In genomic region chr19:24546153-24546552, GRCm38 (mm10) we compare ENCODE assay signal across 30 mouse cellular contexts. TPM values are rescaled to one million over a fixed set of nuclear protein-coding genes. Genes with fewer than 3 reads are reported as not detected.
DNase-seq lines count a peak whose midpoint lies in the region; ATAC-seq and TF ChIP-seq lines count a peak whose summit lies in the region.
"Had no signal": no experiment of that assay in that cellular context is flagged by ENCODE, and none has a peak within 500 bp of the region (broad histone marks: within the 10 kb centered on the region; RNA-seq: fewer than 3 reads in every experiment).

No protein-coding gene starts in this region.

- 0 out of 4 replicates have a peak overlapping the region, but pooled peaks of 1 of the 2 experiments have one; percentile 14 for H3K27ac ChIP-seq in heart, embryonic 14.5 days (replicated peaks in 1 of 2; ENCODE audit: control insufficient read depth in 1 of 2, insufficient read depth in 1 of 2, low read depth in 2 of 2, low read length in 2 of 2)
- no peak overlapping the region for H3K27ac ChIP-seq in embryonic facial prominence, embryonic 10.5 days (replicated peaks)
- H3K27ac ChIP-seq in liver, embryonic 14.5 days, result no peak overlapping the region
- H3K27ac ChIP-seq: embryonic facial prominence, embryonic 12.5 days; forebrain, embryonic 13.5 days; hindbrain, embryonic 12.5 days; limb, embryonic 10.5 days; limb, embryonic 15.5 days; midbrain, embryonic 13.5 days; neural tube, embryonic 13.5 days had no signal

- H3K27me3 ChIP-seq in heart, embryonic 14.5 days (ENCODE audit: control insufficient read depth, insufficient read depth, low read length), result no peaks in the 10 kb centered on the region
- H3K27me3 ChIP-seq in G1E (ENCODE audit: insufficient read depth, low read length), result no peaks in the 10 kb centered on the region
- H3K27me3 ChIP-seq in embryonic facial prominence, embryonic 10.5 days (replicated peaks; ENCODE audit: low read depth, poor library complexity, severe bottlenecking), result no peaks in the 10 kb centered on the region
- H3K27me3 ChIP-seq in liver, embryonic 14.5 days (ENCODE audit: control insufficient read depth, insufficient read depth, low read length), result no peaks in the 10 kb centered on the region
- H3K27me3 ChIP-seq: embryonic facial prominence, embryonic 12.5 days; forebrain, embryonic 13.5 days; heart, embryonic 12.5 days; hindbrain, embryonic 12.5 days; limb, embryonic 15.5 days; midbrain, embryonic 13.5 days; neural tube, embryonic 13.5 days had no signal

- ATAC-seq in heart, embryonic 14.5 days (ENCODE audit: insufficient number of reproducible peaks, insufficient read depth, low FRiP score, low read depth), result no peak
- peak; percentile 5; the same call in 1 of the 2 replicates for ATAC-seq in G1E (ENCODE audit: extremely low read depth, insufficient number of reproducible peaks, low FRiP score, poor library complexity, severe bottlenecking)
- ATAC-seq in liver, embryonic 14.5 days (ENCODE audit: insufficient read depth), result no peak
- ATAC-seq: forebrain, embryonic 13.5 days; intestine, postnatal 0 days; midbrain, embryonic 13.5 days had no signal

- WGBS in heart, embryonic 14.5 days, result 49% methylated on average over 10 of the region's 10 CpGs
- WGBS in embryonic facial prominence, embryonic 10.5 days, result 90% methylated on average over 10 of the region's 10 CpGs
- WGBS in liver, embryonic 14.5 days (ENCODE audit: insufficient replicate concordance), result 47% methylated on average over 10 of the region's 10 CpGs

- no peak for TF ChIP-seq CTCF in G1E (IDR thresholded peaks at IDR 0.05; ENCODE audit: low read depth, low read length)
- no peak for TF ChIP-seq CTCF in liver, embryonic 14.5 days (IDR thresholded peaks at IDR 0.05; ENCODE audit: low read depth)

- peaks cover 15 to 38% of the 10 kb centered on the region in 2 experiments for H3K4me1 ChIP-seq in heart, embryonic 14.5 days (ENCODE audit: control insufficient read depth in 2 of 2, insufficient read depth in 2 of 2, low read length in 2 of 2)
- H3K4me1 ChIP-seq in G1E (ENCODE audit: insufficient read depth, low read depth, low read length), result peaks cover 68% of the 10 kb centered on the region
- H3K4me1 ChIP-seq in embryonic facial prominence, embryonic 10.5 days, result no peaks in the 10 kb centered on the region
- H3K4me1 ChIP-seq in liver, embryonic 14.5 days (replicated peaks; ENCODE audit: control insufficient read depth in 2 of 2, insufficient read depth in 2 of 2, low read length in 1 of 2), result peaks cover 10 to 24% of the 10 kb centered on the region in 2 experiments; a peak in 3 of 4 replicates
- H3K4me1 ChIP-seq: embryonic facial prominence, embryonic 12.5 days; forebrain, embryonic 13.5 days; hindbrain, embryonic 12.5 days; limb, embryonic 10.5 days; limb, embryonic 15.5 days; neural tube, embryonic 13.5 days had no signal

- no peak for DNase-seq in heart, postnatal 25 days (ENCODE audit: low spot score)
- DNase-seq in G1E (ENCODE audit: low spot score), result no peak
- DNase-seq in embryonic facial prominence, embryonic 10.5 days (ENCODE audit: low spot score), result peak; percentile 5
- no peak for DNase-seq in liver, embryonic 14.5 days (ENCODE audit: low read depth in 3 of 3, low spot score in 3 of 3)
- DNase-seq in gastrocnemius, postnatal 36 days, result no peak
- no peak for DNase-seq in ovary, adult 18-20 months (ENCODE audit: low spot score)
- DNase-seq: adrenal gland, postnatal 25 days; cerebellum, adult 2 months; cerebellum, postnatal 36 days; gastrocnemius, postnatal 10 days; heart, adult 11 months; heart, postnatal 36 days; kidney, adult 9 months; kidney, postnatal 10 days; layer of hippocampus, adult 9-11 months; lung, embryonic 14.5 days; lung, postnatal 14 days; retina, postnatal 1 day; right cerebral cortex, postnatal 14 days; thymus, postnatal 4 days had no signal

- H3K36me3 ChIP-seq in heart, embryonic 14.5 days (ENCODE audit: control insufficient read depth, insufficient read depth, low read length), result no peaks in the 10 kb centered on the region
- peaks cover 53% of the 10 kb centered on the region for H3K36me3 ChIP-seq in G1E (replicated peaks)
- 0 out of 2 replicates have a peak, but pooled peaks cover 3% of the 10 kb centered on the region for H3K36me3 ChIP-seq in embryonic facial prominence, embryonic 10.5 days (replicated peaks)
- H3K36me3 ChIP-seq in liver, embryonic 14.5 days (replicated peaks; ENCODE audit: control insufficient read depth, insufficient read depth, low read depth), result peaks cover 5% of the 10 kb centered on the region; the same call in 1 of the 2 replicates
- H3K36me3 ChIP-seq: embryonic facial prominence, embryonic 12.5 days; hindbrain, embryonic 12.5 days; limb, embryonic 10.5 days; limb, embryonic 15.5 days; midbrain, embryonic 13.5 days; neural tube, embryonic 13.5 days had no signal

- H3K4me2 ChIP-seq in heart, embryonic 14.5 days (ENCODE audit: low read length), result no peak overlapping the region
- peak overlapping the region; percentile 20; the same call in 1 of the 2 replicates for H3K4me2 ChIP-seq in liver, embryonic 14.5 days (ENCODE audit: low read depth)
- H3K4me2 ChIP-seq: embryonic facial prominence, embryonic 12.5 days; forebrain, embryonic 13.5 days; heart, embryonic 12.5 days; hindbrain, embryonic 12.5 days; limb, embryonic 15.5 days; lung, embryonic 14.5 days; midbrain, embryonic 13.5 days; neural tube, embryonic 13.5 days had no signal

- H3K9me3 ChIP-seq in heart, embryonic 14.5 days (ENCODE audit: control insufficient read depth, low read length), result peaks cover 13% of the 10 kb centered on the region
- peaks cover 15% of the 10 kb centered on the region for H3K9me3 ChIP-seq in G1E (replicated peaks)
- peaks cover 10% of the 10 kb centered on the region; the same call in 1 of the 2 replicates for H3K9me3 ChIP-seq in embryonic facial prominence, embryonic 10.5 days
- peaks cover 6% of the 10 kb centered on the region for H3K9me3 ChIP-seq in liver, embryonic 14.5 days (ENCODE audit: control insufficient read depth, low read length)
- H3K9me3 ChIP-seq: hindbrain, embryonic 12.5 days; limb, embryonic 10.5 days; midbrain, embryonic 13.5 days had no signal

- H3K4me3 ChIP-seq in heart, embryonic 14.5 days (ENCODE audit: control insufficient read depth in 1 of 2, insufficient read depth in 1 of 2, low read depth in 1 of 2, low read length in 2 of 2), result no peak overlapping the region
- peak overlapping the region; percentile 61; the same call in 1 of the 2 replicates for H3K4me3 ChIP-seq in G1E (ENCODE audit: low read depth, low read length)
- H3K4me3 ChIP-seq in embryonic facial prominence, embryonic 10.5 days, result no peak overlapping the region
- H3K4me3 ChIP-seq in liver, embryonic 14.5 days (ENCODE audit: insufficient read depth in 1 of 2, low read depth in 2 of 2, low read length in 2 of 2), result no peak overlapping the region
- H3K4me3 ChIP-seq: embryonic facial prominence, embryonic 12.5 days; forebrain, embryonic 13.5 days; heart, embryonic 12.5 days; hindbrain, embryonic 12.5 days; limb, embryonic 10.5 days; limb, embryonic 15.5 days; midbrain, embryonic 13.5 days; neural tube, embryonic 13.5 days had no signal

- TF ChIP-seq EP300 in liver, embryonic 14.5 days (IDR thresholded peaks at IDR 0.05; ENCODE audit: low read depth), result peak; percentile 25; the same call in 1 of the 2 replicates

- 0 out of 2 replicates have a peak overlapping the region, but pooled peaks have one; percentile 11 for H3K9ac ChIP-seq in heart, embryonic 14.5 days (ENCODE audit: low read length)
- peak overlapping the region; percentile 27; the same call in 1 of the 2 replicates for H3K9ac ChIP-seq in liver, embryonic 14.5 days (replicated peaks)
- H3K9ac ChIP-seq: embryonic facial prominence, embryonic 12.5 days; forebrain, embryonic 13.5 days; heart, embryonic 12.5 days; hindbrain, embryonic 12.5 days; limb, embryonic 15.5 days; lung, embryonic 14.5 days; midbrain, embryonic 13.5 days; neural tube, embryonic 13.5 days had no signal

- intact Hi-C loops in heart, postnatal 25 days (cut with DNase I), result no loop called here
- intact Hi-C loops in gastrocnemius, postnatal 36 days (cut with DNase I), result no loop called here

RNA-seq across cellular contexts. Expression of gene Pip5k1b, which starts 9.5 kb away (rescaled TPM):
- 10.5 and 10.9 TPM in 2 replicates for polyA plus RNA-seq in heart, embryonic 14.5 days (2014; fragmentation: Nextera tagmentation; extraction: Ambion mirVana)
- total RNA-seq in heart, postnatal 25 days (2021), result 10 to 100 TPM; 26.9 to 28.3 TPM
- 66.4 and 69.3 TPM in 2 replicates for total RNA-seq in G1E (2014; fragmentation: Nextera tagmentation)
- 20.4 and 23.6 TPM in 2 replicates for total RNA-seq in G1E (2017)
- polyA plus RNA-seq in G1E (2012), result 11.1 and 12.7 TPM in 2 replicates
- 1.1 and 1.2 TPM in 2 replicates for polyA plus RNA-seq in embryonic facial prominence, embryonic 10.5 days (2016; fragmentation: Nextera tagmentation; extraction: Ambion mirVana)
- polyA plus RNA-seq in liver, embryonic 14.5 days (2012; rRNA removed), result 6.9 and 8.1 TPM in 2 replicates
- polyA plus RNA-seq in liver, embryonic 14.5 days (2014; fragmentation: Nextera tagmentation; extraction: Ambion mirVana), result 10.8 and 11.9 TPM in 2 replicates
- under 1 TPM; 0.44 to 0.46 TPM for total RNA-seq in gastrocnemius, postnatal 36 days (2021)
